Mouse (Mus musculus) liver, embryonic 14.5 days (tissue): ENCODE data around the gene Psmd5. TPM values are rescaled to one million over a fixed set of nuclear protein-coding genes. Genes with fewer than 3 reads are reported as not detected.
A peak's percentile ranks its signal among the peaks of the same experiment; 100 is the strongest.

Experiments
- ATAC-seq: fragments of 200-750 bp; cut with Nextera tagmentation; 2 replicates; pipeline ENCODE4 v1.8.0; 2017; ENCODE audit warnings: moderate number of reproducible peaks, mild to moderate bottlenecking, moderate library complexity; ENCODE audit not compliant: insufficient read depth
- DNase-seq, 3 experiments: peaks; one replicate each; pipeline ENCODE4 v3.0.0-alpha.2; 2012 to 2013; ENCODE audit warnings: low read depth in 3 of 3, low spot score in 3 of 3
- H3K27ac ChIP-seq: fragments of 300-500 bp; sonication (generic); 2 replicates; pipeline ENCODE4 v1.5.1; 2014; ENCODE audit warnings: moderate library complexity, mild to moderate bottlenecking, control low read depth, inconsistent platforms
- H3K27me3 ChIP-seq: fragments of 300-500 bp; sonication (generic); 2 replicates; pipeline ENCODE4 v1.6.1; 2014; ENCODE audit warnings: mild to moderate bottlenecking, low read length, moderate library complexity; ENCODE audit not compliant: control insufficient read depth, insufficient read depth
- H3K36me3 ChIP-seq: fragments of 300-500 bp; sonication (generic); replicated peaks from 2 replicates; pipeline ENCODE4 v1.6.1; 2014; ENCODE audit warnings: low read depth; ENCODE audit not compliant: control insufficient read depth, insufficient read depth
- H3K4me1 ChIP-seq, 2 experiments: fragments of 200-500 bp in 1 of 2; fragments of 300-500 bp in 1 of 2; sonication (generic) in 1 of 2; replicated peaks; 2 replicates each; pipeline ENCODE4 v1.6.1; 2012 to 2014; ENCODE audit warnings: antibody characterized with exemption in 1 of 2, inconsistent platforms in 1 of 2, low read length in 1 of 2; ENCODE audit not compliant: control insufficient read depth in 2 of 2, insufficient read depth in 2 of 2
- H3K4me2 ChIP-seq: fragments of 300-500 bp; sonication (generic); 2 replicates; pipeline ENCODE4 v1.6.1; 2014; ENCODE audit warnings: low read depth, mild to moderate bottlenecking, control low read depth, moderate library complexity
- H3K4me3 ChIP-seq, 2 experiments: fragments of 200-500 bp in 1 of 2; fragments of 300-500 bp in 1 of 2; sonication (generic) in 1 of 2; 2 replicates each; pipeline ENCODE4 v1.5.1; 2012 to 2014; ENCODE audit warnings: low read depth in 2 of 2, low read length in 2 of 2, mild to moderate bottlenecking in 2 of 2, control low read depth in 1 of 2, inconsistent platforms in 1 of 2, moderate library complexity in 1 of 2; ENCODE audit not compliant: insufficient read depth in 1 of 2
- H3K9ac ChIP-seq: fragments of 300-500 bp; sonication (generic); replicated peaks from 2 replicates; pipeline ENCODE4 v1.6.1; 2014; ENCODE audit warnings: mild to moderate bottlenecking, control low read depth, moderate library complexity
- H3K9me3 ChIP-seq: fragments of 300-500 bp; sonication (generic); 2 replicates; pipeline ENCODE4 v1.6.1; 2016; ENCODE audit warnings: low read length, mixed read lengths; ENCODE audit not compliant: control insufficient read depth
- CTCF ChIP-seq: IDR thresholded peaks from 2 replicates; pipeline ENCODE4 v1.5.1; 2016; ENCODE audit warnings: antibody characterized with exemption, low read depth, control low read depth
- EP300 ChIP-seq: IDR thresholded peaks from 2 replicates; pipeline ENCODE4 v1.6.1; 2016; ENCODE audit warnings: antibody characterized with exemption, low read depth
- WGBS: fragments of 180-500 bp; shearing (Covaris S2); extraction: QIAGEN DNeasy Blood & Tissue Kit; methylation state at CpG from one replicate; pipeline ENCODE4 v1.1.7; 2014; ENCODE audit not compliant: insufficient replicate concordance; 5-methylcytosine and 5-hydroxymethylcytosine counted together
- polyA plus RNA-seq, 2 experiments: library from polyadenylated mRNA; depleted of rRNA in 1 of 2; stranded (reverse) in 1 of 2; unstranded in 1 of 2; fragments of >200 nt; fragmentation: Nextera tagmentation in 1 of 2; extraction: Ambion mirVana in 1 of 2; gene quantifications; 2 replicates each; pipeline versions ENCODE4 v1.2.1 to v1.2.3; 2012 to 2014

The Psmd5 gene
- polyA plus RNA-seq, 2 experiments, result 36.5 to 84.1 TPM

DNA sequence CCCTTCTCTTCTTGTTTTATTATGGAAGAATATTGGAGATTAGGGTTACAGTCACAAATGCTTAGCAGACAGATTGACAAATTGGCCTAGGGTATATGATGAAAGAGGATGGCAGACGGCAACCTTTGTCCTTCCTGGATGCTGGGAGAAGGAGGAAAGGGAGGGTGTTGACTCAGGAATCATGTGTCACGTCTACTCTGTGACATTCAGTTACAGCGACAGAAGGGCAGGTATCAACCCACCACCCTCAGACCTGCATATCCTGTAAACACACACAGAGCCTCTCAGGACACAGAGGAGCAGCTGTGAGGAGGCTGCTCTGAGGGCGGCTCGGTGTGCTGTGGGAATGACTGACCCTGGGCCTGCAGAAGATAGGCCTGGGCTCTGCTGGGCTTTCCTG, 8.4 kb upstream of the Psmd5 start:
- no peak overlapping the region for H3K9ac ChIP-seq
- no peak overlapping the region for H3K4me2 ChIP-seq
- no peak overlapping the region for H3K4me3 ChIP-seq
- H3K27me3 ChIP-seq, result no peaks in the 10 kb centered on the region
- 46% methylated on average over 5 of the region's 5 CpGs for WGBS
- no peak for TF ChIP-seq EP300
- H3K36me3 ChIP-seq, result no peaks in the 10 kb centered on the region
- H3K27ac ChIP-seq, result no peak overlapping the region
- ATAC-seq (peak; percentile 51), DNase-seq (no peak)
- H3K4me1 ChIP-seq, result peaks cover 0 to 4% of the 10 kb centered on the region in 2 experiments; a peak in 2 of 4 replicates
- H3K9me3 ChIP-seq, result no peaks in the 10 kb centered on the region

DNA sequence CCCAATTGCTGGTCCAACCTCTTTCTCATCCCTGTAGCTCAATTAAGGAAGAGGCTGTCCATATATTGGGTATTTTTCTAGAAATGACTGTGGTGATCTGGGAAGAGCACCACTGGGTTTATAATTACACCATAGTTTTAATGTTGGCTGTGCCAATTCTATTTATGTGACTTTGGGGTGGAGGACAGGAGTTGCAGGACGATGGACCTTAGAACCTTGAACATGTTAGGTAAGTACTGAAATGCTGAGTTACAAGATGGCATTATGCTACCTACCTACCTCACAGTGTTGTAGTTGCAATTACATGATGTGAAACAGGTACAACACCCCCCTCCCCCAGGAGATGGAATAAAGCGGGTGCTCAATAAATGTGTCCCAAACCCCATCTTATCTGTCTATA, 8.0 kb upstream of the Psmd5 start:
- Histone ChIP-seq H3K27ac (no peak overlapping the region), H3K4me1 (peaks cover 0 to 4% of the 10 kb centered on the region in 2 experiments; a peak in 2 of 4 replicates), H3K9me3 (no peaks in the 10 kb centered on the region), H3K4me2 (no peak overlapping the region), H3K27me3 (no peaks in the 10 kb centered on the region), H3K36me3 (no peaks in the 10 kb centered on the region), H3K4me3 (no peak overlapping the region), H3K9ac (no peak overlapping the region)
- ATAC-seq, result no peak
- WGBS, result 70% methylated on average over 2 of the region's 2 CpGs
- TF ChIP-seq CTCF (no peak), EP300 (no peak)
- DNase-seq, result no peak

DNA sequence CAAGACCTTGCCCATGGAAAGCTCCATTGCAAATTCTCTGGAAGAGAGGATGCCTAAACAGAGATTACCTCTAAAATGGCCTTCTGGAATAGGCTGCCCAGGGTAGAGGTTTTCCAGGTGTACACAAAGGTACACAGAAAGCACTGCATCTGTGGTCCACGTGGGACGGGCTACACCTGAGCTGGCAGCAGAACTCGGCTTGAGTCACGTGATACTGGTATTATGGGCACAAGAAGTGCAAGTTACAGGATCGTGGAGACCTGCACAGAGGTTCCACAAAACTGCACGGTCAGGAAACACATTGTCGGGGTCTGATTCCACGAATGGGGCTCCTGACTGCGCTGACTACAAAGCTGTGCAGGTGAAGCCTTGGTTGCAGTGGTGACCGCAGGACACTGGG, 5.3 kb upstream of the Psmd5 start:
- Histone ChIP-seq H3K4me1 (peaks cover 0 to 4% of the 10 kb centered on the region in 2 experiments; a peak in 2 of 4 replicates), H3K36me3 (no peaks in the 10 kb centered on the region), H3K4me2 (no peak overlapping the region), H3K27ac (no peak overlapping the region), H3K4me3 (no peak overlapping the region), H3K9ac (no peak overlapping the region), H3K9me3 (no peaks in the 10 kb centered on the region), H3K27me3 (peaks cover 2% of the 10 kb centered on the region)
- no peak for TF ChIP-seq CTCF
- no peak for TF ChIP-seq EP300
- ATAC-seq (no peak), DNase-seq (no peak)
- 71% methylated on average over 10 of the region's 10 CpGs for WGBS

DNA sequence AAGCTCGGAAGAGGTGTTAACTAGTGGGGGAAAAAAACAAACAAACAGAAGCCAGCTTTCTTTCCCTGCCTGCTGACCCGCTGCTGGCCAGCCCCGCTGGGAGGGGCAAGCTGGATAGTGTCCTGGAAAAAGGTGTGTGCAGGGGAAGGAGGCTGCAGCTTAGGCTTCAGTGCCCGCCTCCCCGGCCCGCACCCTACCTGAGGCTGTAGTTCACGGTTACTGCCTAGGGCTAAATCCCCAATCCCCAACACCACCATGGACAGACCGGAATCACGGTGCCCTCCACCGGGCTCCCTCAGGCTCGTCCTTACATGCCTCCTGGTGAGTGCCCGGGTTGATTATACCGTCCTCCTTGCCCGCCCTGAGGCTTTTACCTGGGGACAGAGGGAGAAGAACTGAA, 497 bp downstream of the Psmd5 start, which contains the start of gene Cutal:
Gene Cutal (plus strand): TSS at position 126 of the 400 bp plus-strand sequence.
- peaks cover 14% of the 10 kb centered on the region for H3K27me3 ChIP-seq
- peak within 1 kb of the TSS; percentile 35 for H3K9ac ChIP-seq
- ATAC-seq, result no peak

DNA sequence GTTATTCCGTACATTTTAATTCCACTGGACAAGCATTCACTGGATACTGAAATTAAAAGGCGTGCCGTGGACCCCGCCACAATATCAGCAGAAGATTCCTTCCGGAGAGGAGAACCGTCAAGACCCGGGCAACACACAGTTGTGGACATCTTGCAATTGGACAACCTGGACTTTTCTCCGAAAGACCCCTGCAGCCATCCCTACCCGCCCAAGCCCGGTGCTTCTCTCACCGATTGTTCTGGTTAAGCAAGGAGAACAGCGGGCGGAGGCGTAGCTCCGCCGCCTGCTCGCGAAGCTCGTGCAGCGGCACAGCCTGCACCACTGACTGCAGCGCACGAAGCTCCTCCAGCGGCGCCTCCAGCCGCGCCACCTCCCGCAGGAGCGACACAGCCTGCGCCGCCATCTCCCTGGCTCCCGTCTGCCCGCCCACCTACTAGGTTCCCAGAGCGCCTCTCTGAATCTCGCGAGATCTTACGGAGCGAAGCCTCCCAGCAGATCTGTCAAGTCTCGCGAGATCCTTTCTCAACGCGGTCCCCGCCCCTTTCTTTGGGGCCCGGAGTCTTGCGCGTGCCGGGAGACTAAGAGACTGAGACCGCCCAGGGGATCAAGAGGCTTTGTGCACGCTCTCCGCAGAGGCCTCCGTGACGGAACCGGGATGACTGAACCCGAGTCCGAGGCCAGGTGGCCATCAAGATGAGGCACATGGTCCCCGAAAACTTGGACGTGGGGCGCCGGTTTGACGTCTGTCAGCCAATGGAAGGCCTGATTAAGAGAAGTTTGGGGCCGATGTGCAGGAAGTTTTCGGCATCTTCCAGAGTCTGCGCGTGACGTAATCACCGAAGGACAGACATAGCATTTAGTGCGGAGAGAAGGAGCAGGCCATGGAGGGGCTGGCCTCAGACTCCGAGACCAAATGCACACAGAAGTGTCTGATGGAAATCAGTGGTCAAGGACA, 4.0 kb downstream of the Psmd5 start:
- TF ChIP-seq CTCF, result no peak
- TF ChIP-seq EP300, result peak; percentile 96
- Histone ChIP-seq H3K9me3 (no peaks in the 10 kb centered on the region), H3K9ac (peak overlapping the region; percentile 91), H3K27ac (peak overlapping the region; percentile 93), H3K4me3 (peak overlapping the region; percentile 89 to 91), H3K36me3 (peaks cover 8% of the 10 kb centered on the region), H3K4me1 (peaks cover 15 to 20% of the 10 kb centered on the region in 2 experiments), H3K4me2 (peak overlapping the region; percentile 95), H3K27me3 (peaks cover 14% of the 10 kb centered on the region)
- DNase-seq, result peak; percentile 100
- peak; percentile 91 for ATAC-seq
- under 1% methylated on average over 67 of the region's 67 CpGs for WGBS

More for the DNA sequence above, 497 bp downstream of the Psmd5 start, which contains the start of gene Cutal:
- H3K27ac ChIP-seq, result no peak within 1 kb of the TSS
- no peaks in the 10 kb centered on the region for H3K36me3 ChIP-seq
- no peak for DNase-seq
- 18% methylated on average over 14 of the region's 14 CpGs for WGBS
- H3K9me3 ChIP-seq, result no peaks in the 10 kb centered on the region
- H3K4me2 ChIP-seq, result peak within 1 kb of the TSS; percentile 33
- H3K4me1 ChIP-seq, result peaks cover 8 to 11% of the 10 kb centered on the region in 2 experiments
- no peak for TF ChIP-seq EP300
- TF ChIP-seq CTCF, result no peak
- peak within 1 kb of the TSS; percentile 17 to 47 for H3K4me3 ChIP-seq
